Mouse (Mus musculus): Measurements from ENCODE around the gene Elmo1.

The Elmo1 gene

GRCm38 (mm10) chr13:20093307-20094045 is 3.1 kb downstream of the Elmo1 start:
- no peak for ATAC-seq (ENCODE audit: insufficient number of reproducible peaks, low FRiP score, low TSS enrichment)

GRCm38 (mm10) chr13:20094916-20095700 is 4.7 kb downstream of the Elmo1 start:
- ATAC-seq (ENCODE audit: insufficient number of reproducible peaks, low FRiP score, low TSS enrichment) = no peak

GRCm38 (mm10) chr13:20097006-20097617 is 6.7 kb downstream of the Elmo1 start:
- ATAC-seq (ENCODE audit: insufficient number of reproducible peaks, low FRiP score, low TSS enrichment) = no peak

GRCm38 (mm10) chr13:20097934-20098593 is 7.7 kb downstream of the Elmo1 start:
- no peak for ATAC-seq (ENCODE audit: insufficient number of reproducible peaks, low FRiP score, low TSS enrichment)

- no peak for ATAC-seq (ENCODE audit: insufficient number of reproducible peaks, low FRiP score, low TSS enrichment)
These were observed 8.2 kb downstream of the Elmo1 start for GRCm38 (mm10) chr13:20098594-20098965.

DNA sequence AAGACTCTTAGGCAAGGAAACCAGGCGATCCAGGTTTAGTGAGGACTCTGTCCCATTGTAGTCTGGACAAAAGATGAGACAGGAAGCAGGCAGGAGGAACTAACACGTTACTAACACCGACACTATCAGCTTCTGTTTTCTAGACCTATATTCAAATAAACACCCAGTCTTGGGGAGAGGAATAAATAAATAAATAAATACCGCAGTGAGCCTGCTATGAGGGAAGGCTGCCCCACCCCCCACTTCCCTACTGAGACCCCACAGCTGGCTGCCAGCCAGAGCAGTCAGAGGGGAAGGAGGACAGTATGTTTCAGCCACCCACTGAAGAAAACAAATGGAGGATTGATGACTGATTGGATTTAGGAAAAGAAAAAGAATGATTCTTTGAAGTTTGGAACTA is 9.2 kb downstream of the Elmo1 start:
- no peak for ATAC-seq (ENCODE audit: insufficient number of reproducible peaks, low FRiP score, low TSS enrichment)

DNA sequence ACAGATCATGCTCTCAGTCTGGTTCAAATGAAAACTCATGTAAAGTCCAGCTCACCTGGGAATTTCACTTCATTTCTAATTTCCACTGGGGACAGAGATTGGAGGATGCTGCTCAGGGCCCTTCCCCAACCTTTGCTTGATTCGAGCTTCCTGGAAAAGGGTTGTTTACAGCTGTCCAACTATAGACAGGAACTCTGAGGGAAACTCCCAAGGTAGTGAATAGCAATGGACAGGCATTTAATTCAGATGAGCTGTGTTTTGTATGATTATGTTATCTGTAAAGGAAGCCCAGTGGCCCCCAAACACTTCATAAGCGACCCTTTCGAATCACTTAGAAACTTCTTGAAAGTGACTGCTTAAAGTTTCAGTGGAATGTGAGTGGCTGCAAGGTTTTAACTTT is 10.0 kb downstream of the Elmo1 start:
- ATAC-seq (ENCODE audit: insufficient number of reproducible peaks, low FRiP score, low TSS enrichment) = no peak

- no peak for ATAC-seq (ENCODE audit: insufficient number of reproducible peaks, low FRiP score, low TSS enrichment)
These were observed 11.3 kb downstream of the Elmo1 start for GRCm38 (mm10) chr13:20101691-20102090.

GRCm38 (mm10) chr13:20104791-20105190 is 14.4 kb downstream of the Elmo1 start:
- ATAC-seq (ENCODE audit: insufficient number of reproducible peaks, low FRiP score, low TSS enrichment) = no peak

DNA sequence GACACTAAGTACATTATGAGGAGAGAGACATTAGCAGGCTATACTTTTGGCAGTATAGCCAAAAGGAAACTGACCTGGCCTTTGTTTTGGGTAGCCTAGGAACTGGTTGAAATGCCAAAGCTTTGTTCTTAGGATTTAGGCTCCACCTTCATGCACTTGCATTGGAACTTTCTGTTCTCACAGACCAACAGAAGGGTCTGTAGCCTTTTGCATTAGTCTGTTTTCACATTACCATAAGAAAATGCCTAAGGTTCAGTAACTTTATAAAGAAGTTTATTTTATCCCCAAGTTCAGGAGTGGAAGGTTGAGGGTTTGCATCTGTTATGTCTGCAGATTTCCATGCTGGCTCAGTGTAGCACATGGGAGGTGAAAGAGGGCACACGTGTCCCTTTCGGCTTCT is 15.6 kb downstream of the Elmo1 start:
- ATAC-seq (ENCODE audit: insufficient number of reproducible peaks, low FRiP score, low TSS enrichment) = no peak

GRCm38 (mm10) chr13:20107953-20108498 is 17.6 kb downstream of the Elmo1 start:
- ATAC-seq (ENCODE audit: insufficient number of reproducible peaks, low FRiP score, low TSS enrichment) = no peak

- no peak for ATAC-seq (ENCODE audit: insufficient number of reproducible peaks, low FRiP score, low TSS enrichment)
These were observed 18.6 kb downstream of the Elmo1 start for GRCm38 (mm10) chr13:20108956-20109355.

DNA sequence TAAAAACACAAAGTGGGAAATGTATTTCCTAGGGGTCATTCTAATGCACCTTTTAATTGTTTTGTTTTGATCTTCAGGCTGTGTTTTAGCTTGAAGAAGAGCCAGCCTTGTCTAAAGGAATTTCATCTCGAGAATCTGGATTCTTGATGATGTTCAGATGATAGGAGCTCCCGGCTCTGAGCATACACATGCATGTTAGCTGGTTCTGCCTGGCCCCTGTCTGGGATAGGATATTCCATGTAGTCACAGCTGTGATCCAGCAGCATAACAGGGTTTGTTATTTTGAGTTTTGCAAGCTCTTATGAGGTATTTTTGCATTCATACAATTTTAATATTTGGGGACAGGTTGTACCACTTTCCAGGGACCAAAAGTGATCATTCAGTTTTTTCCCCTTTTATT is 19.1 kb downstream of the Elmo1 start:
- ATAC-seq (ENCODE audit: insufficient number of reproducible peaks, low FRiP score, low TSS enrichment) = no peak

DNA sequence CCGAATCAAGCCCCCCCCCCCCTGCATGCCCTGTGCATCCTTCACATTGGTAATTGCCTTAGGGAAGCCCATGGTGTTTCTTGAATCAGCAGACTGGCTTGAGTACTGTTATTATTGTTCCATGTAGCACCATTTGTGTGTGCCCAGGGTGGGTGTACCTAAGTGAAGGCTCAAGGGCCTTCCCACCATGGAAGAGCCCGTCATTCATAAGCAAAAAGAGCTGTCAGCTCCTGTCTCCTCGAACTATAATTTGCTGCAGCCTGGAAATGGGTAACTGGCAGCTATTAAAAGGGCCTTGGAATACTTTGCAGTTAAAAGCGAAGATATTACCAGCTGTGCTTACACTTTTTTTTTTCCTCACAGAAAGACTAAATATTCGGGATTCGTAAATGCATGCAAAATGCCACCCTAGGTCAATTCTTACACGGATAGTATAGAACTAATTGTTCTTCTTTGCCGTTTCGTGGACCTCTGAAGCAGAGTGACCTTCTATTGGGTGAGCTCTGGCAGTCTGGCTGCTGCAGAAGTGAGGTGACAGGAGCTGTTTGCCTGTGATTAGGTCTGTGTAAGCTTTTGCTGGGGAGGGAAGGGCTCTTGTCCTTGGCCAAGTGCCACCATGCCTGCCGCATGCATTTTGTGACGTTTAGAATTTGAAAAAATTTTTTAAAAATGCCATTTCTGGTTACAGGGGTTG is 19.7 kb downstream of the Elmo1 start:
- ATAC-seq (ENCODE audit: insufficient number of reproducible peaks, low FRiP score, low TSS enrichment) = no peak

- no peak for ATAC-seq (ENCODE audit: insufficient number of reproducible peaks, low FRiP score, low TSS enrichment)
These were observed 20.9 kb downstream of the Elmo1 start for GRCm38 (mm10) chr13:20111256-20111800.

- no peak for ATAC-seq (ENCODE audit: insufficient number of reproducible peaks, low FRiP score, low TSS enrichment)
These were observed 24.9 kb downstream of the Elmo1 start for GRCm38 (mm10) chr13:20115131-20115907.

- ATAC-seq (ENCODE audit: insufficient number of reproducible peaks, low FRiP score, low TSS enrichment) = no peak
These were observed 25.6 kb downstream of the Elmo1 start for GRCm38 (mm10) chr13:20116019-20116418.

GRCm38 (mm10) chr13:20116868-20117510 is 26.6 kb downstream of the Elmo1 start:
- ATAC-seq (ENCODE audit: insufficient number of reproducible peaks, low FRiP score, low TSS enrichment) = no peak

GRCm38 (mm10) chr13:20117691-20118090 is 27.3 kb downstream of the Elmo1 start:
- no peak for ATAC-seq (ENCODE audit: insufficient number of reproducible peaks, low FRiP score, low TSS enrichment)
